In the genomic region with DNA sequence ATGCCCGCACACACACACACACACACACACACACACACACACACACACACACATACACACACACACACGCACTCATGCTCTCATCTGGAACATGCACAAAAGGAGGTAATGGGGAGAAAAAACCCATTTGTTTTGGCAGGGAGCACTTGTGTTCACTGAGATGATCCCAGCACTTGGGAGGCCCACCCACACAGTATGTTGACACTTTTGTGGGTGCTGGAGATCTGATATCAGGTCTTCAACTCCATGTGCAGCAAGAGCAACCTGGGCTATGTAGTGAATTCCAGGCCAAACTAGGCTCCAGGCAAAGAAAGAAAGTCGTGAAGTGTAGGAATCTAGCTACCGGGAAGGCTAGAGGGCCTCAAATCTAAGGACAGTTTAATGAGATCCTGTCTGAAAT, we compare ENCODE assay signal across 15 mouse cellular contexts. TPM values are rescaled to one million over a fixed set of nuclear protein-coding genes. Genes with fewer than 3 reads are reported as not detected.
"Had no signal": no experiment of that assay in that cellular context is flagged by ENCODE, and none has a peak within 500 bp of the region (broad histone marks: within the 10 kb centered on the region; RNA-seq: fewer than 3 reads in every experiment).

No protein-coding gene starts in this region.

- H3K36me3 ChIP-seq: intestine, embryonic 15.5 days; limb, embryonic 12.5 days; midbrain, embryonic 12.5 days; neural tube, embryonic 15.5 days had no signal

- H3K4me3 ChIP-seq: intestine, embryonic 15.5 days; layer of hippocampus, adult 2 months; limb, embryonic 12.5 days; megakaryocyte, embryonic 14.5 days; midbrain, embryonic 12.5 days; myocyte; neural tube, embryonic 15.5 days had no signal

- H3K9ac ChIP-seq: intestine, embryonic 15.5 days; limb, embryonic 12.5 days; midbrain, embryonic 12.5 days; neural tube, embryonic 15.5 days had no signal

- H3K9me3 ChIP-seq: intestine, embryonic 15.5 days; limb, embryonic 12.5 days; megakaryocyte, embryonic 14.5 days; midbrain, embryonic 12.5 days; neural tube, embryonic 15.5 days had no signal

- H3K4me2 ChIP-seq: intestine, embryonic 15.5 days; limb, embryonic 12.5 days; midbrain, embryonic 12.5 days had no signal

- H3K27me3 ChIP-seq: intestine, embryonic 15.5 days; limb, embryonic 12.5 days; midbrain, embryonic 12.5 days; neural tube, embryonic 15.5 days had no signal

- H3K4me1 ChIP-seq: limb, embryonic 12.5 days; midbrain, embryonic 12.5 days; neural tube, embryonic 15.5 days had no signal

- H3K27ac ChIP-seq: intestine, embryonic 15.5 days; layer of hippocampus, adult 2 months; limb, embryonic 12.5 days; macrophage; midbrain, embryonic 12.5 days; neural tube, embryonic 15.5 days had no signal

- ATAC-seq: intestine, embryonic 15.5 days had no signal

RNA-seq across cellular contexts. Expression of gene Igsf23, which starts 5.3 kb away (rescaled TPM):
- total RNA-seq: layer of hippocampus, adult 2 months; layer of hippocampus, postnatal 10 days; left cerebral cortex, postnatal 36 days had no signal
- polyA plus RNA-seq: kidney, embryonic 14.5 days; macrophage; midbrain, embryonic 12.5 days; neural tube, embryonic 11.5 days had no signal

RNA-seq across cellular contexts. Expression of gene Ceacam20, which starts 9.4 kb away (rescaled TPM):
- total RNA-seq: layer of hippocampus, adult 2 months; layer of hippocampus, postnatal 10 days; left cerebral cortex, postnatal 36 days had no signal
- polyA plus RNA-seq: kidney, embryonic 14.5 days; limb, embryonic 12.5 days; liver, embryonic 16.5 days; lung, embryonic 16.5 days; macrophage; midbrain, embryonic 12.5 days; myocyte; neural tube, embryonic 11.5 days; neural tube, embryonic 15.5 days; stomach, embryonic 14.5 days had no signal

RNA-seq across cellular contexts. Expression of gene Nlrp9b, which starts 35.4 kb away (rescaled TPM):
- total RNA-seq: layer of hippocampus, adult 2 months; layer of hippocampus, postnatal 10 days; left cerebral cortex, postnatal 36 days had no signal
- polyA plus RNA-seq: kidney, embryonic 14.5 days; limb, embryonic 12.5 days; liver, embryonic 16.5 days; lung, embryonic 16.5 days; macrophage; midbrain, embryonic 12.5 days; myocyte; neural tube, embryonic 11.5 days; neural tube, embryonic 15.5 days; stomach, embryonic 14.5 days had no signal
